Mouse (Mus musculus) ovary, adult 18-20 months (tissue): ENCODE results near the gene Trim26.
"Not testable (repeated sequence)": the region's sequence is repeated elsewhere in the genome, so short reads cannot be mapped to it uniquely, and the experiment has no call there.

Source experiments
- DNase-seq: peaks from one replicate; pipeline ENCODE4 v3.0.0; 2022; ENCODE audit warnings: low spot score, mixed read lengths

The Trim26 gene

GRCm38 (mm10) chr17:36851627-36852026 lies 14.7 kb downstream of the Trim26 start:
- DNase-seq: no peak

GRCm38 (mm10) chr17:36855484-36855883 lies 18.6 kb downstream of the Trim26 start:
- no peak for DNase-seq

- no peak for DNase-seq
Observed at GRCm38 (mm10) chr17:36856236-36856635, 19.3 kb downstream of the Trim26 start.

- no peak for DNase-seq
Observed at GRCm38 (mm10) chr17:36858181-36858580, 21.2 kb downstream of the Trim26 start.

- no peak for DNase-seq
Observed at GRCm38 (mm10) chr17:36861680-36862079, 24.7 kb downstream of the Trim26 start.

GRCm38 (mm10) chr17:36866719-36867527 lies 30.0 kb downstream of the Trim26 start, which contains the start of gene Trim15:
TSS of gene Trim15 (minus strand) at chr17:36867210.
- no peak for DNase-seq

- DNase-seq: no peak
Observed at GRCm38 (mm10) chr17:36868836-36869235, 31.9 kb downstream of the Trim26 start.

GRCm38 (mm10) chr17:36869284-36869954 lies 32.5 kb downstream of the Trim26 start, which contains the start of gene Trim10:
TSS of gene Trim10 (plus strand) at chr17:36869574.
- DNase-seq: no peak

GRCm38 (mm10) chr17:36869955-36870810 lies 33.2 kb downstream of the Trim26 start:
- DNase-seq: no peak

GRCm38 (mm10) chr17:36874636-36875035 lies 37.7 kb downstream of the Trim26 start:
- no peak for DNase-seq

- no peak for DNase-seq
Observed at GRCm38 (mm10) chr17:36883350-36883749, 46.4 kb downstream of the Trim26 start.

GRCm38 (mm10) chr17:36885132-36885790 lies 48.3 kb downstream of the Trim26 start:
- no peak for DNase-seq

GRCm38 (mm10) chr17:36890073-36890903 lies 53.4 kb downstream of the Trim26 start, which contains the start of gene Trim40:
TSS of gene Trim40 (minus strand) at chr17:36890123.
- no peak for DNase-seq

GRCm38 (mm10) chr17:36891496-36891895 lies 54.6 kb downstream of the Trim26 start:
- not testable (repeated sequence) for DNase-seq

- DNase-seq: no peak
Observed at GRCm38 (mm10) chr17:36892362-36892761, 55.4 kb downstream of the Trim26 start.

GRCm38 (mm10) chr17:36893387-36893786 lies 56.5 kb downstream of the Trim26 start:
- DNase-seq: no peak

- no peak for DNase-seq
Observed at GRCm38 (mm10) chr17:36896583-36896982, 59.6 kb downstream of the Trim26 start.

GRCm38 (mm10) chr17:36897065-36897464 lies 60.1 kb downstream of the Trim26 start:
- no peak for DNase-seq

- DNase-seq: no peak
Observed at GRCm38 (mm10) chr17:36897552-36898205, 60.7 kb downstream of the Trim26 start, which contains the start of gene Trim31. TSS of gene Trim31 (plus strand) at chr17:36898118.

GRCm38 (mm10) chr17:36899376-36899775 lies 62.4 kb downstream of the Trim26 start:
- DNase-seq: no peak
